In the genomic region with DNA sequence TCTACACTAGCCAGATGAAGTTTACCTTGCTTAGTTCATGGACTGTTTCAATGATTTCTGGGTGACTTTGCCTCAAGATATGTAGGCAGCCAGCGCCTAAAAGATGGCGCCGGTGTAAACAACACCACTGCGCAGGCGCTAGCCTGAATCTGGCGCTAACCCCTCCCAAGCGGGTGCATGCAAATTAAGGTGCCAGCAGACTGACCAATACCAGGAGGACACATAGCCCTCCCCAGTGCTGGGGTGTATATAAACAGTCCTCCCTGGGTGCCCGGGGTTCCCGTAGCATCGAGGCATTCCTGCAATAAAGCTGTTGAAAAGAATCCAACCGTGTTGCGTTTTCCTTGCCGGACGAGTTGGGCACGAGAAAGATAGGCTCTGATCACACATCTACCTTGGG, we compare ENCODE assay signal across 26 mouse cellular contexts.
"Had no signal": no experiment of that assay in that cellular context is flagged by ENCODE, and none has a peak within 500 bp of the region (broad histone marks: within the 10 kb centered on the region; RNA-seq: fewer than 3 reads in every experiment).

No protein-coding gene starts in this region.

- H3K36me3 ChIP-seq: embryonic facial prominence, embryonic 10.5 days; embryonic facial prominence, embryonic 12.5 days; embryonic facial prominence, embryonic 13.5 days; embryonic facial prominence, embryonic 15.5 days; forebrain, embryonic 10.5 days; forebrain, embryonic 12.5 days; forebrain, embryonic 15.5 days had no signal

- H3K27me3 ChIP-seq: embryonic facial prominence, embryonic 12.5 days; embryonic facial prominence, embryonic 13.5 days; embryonic facial prominence, embryonic 15.5 days; forebrain, embryonic 12.5 days; forebrain, embryonic 13.5 days; forebrain, embryonic 15.5 days had no signal

- DNase-seq: cerebellum, adult 2 months; cerebellum, adult 8-10 months; cerebellum, adult 9-10 months; cerebellum, adult 9-11 months; cerebellum, postnatal 10 days; cerebellum, postnatal 14 days; cerebellum, postnatal 25 days; cerebellum, postnatal 36 days; embryo, embryonic 11 days; forebrain, postnatal 0 days; gastrocnemius, adult 2 months; gastrocnemius, postnatal 10 days; gastrocnemius, postnatal 14 days; gastrocnemius, postnatal 25 days; gastrocnemius, postnatal 36 days; heart, adult 18-20 months; heart, adult 2 months had no signal

- H3K4me1 ChIP-seq: embryonic facial prominence, embryonic 10.5 days; embryonic facial prominence, embryonic 12.5 days; embryonic facial prominence, embryonic 13.5 days; embryonic facial prominence, embryonic 15.5 days; forebrain, embryonic 10.5 days; forebrain, embryonic 12.5 days; forebrain, embryonic 13.5 days; forebrain, embryonic 15.5 days had no signal

- H3K4me3 ChIP-seq: embryonic facial prominence, embryonic 10.5 days; embryonic facial prominence, embryonic 12.5 days; embryonic facial prominence, embryonic 13.5 days; embryonic facial prominence, embryonic 15.5 days; erythroblast, embryonic 14.5 days; forebrain, embryonic 10.5 days; forebrain, embryonic 12.5 days; forebrain, embryonic 13.5 days; forebrain, embryonic 15.5 days; gastrocnemius, adult 2 months; heart, adult 2 months had no signal

- H3K27ac ChIP-seq: embryonic facial prominence, embryonic 10.5 days; embryonic facial prominence, embryonic 12.5 days; embryonic facial prominence, embryonic 13.5 days; embryonic facial prominence, embryonic 15.5 days; forebrain, embryonic 10.5 days; forebrain, embryonic 12.5 days; forebrain, embryonic 13.5 days; forebrain, embryonic 15.5 days; gastrocnemius, adult 2 months; heart, adult 2 months had no signal

- H3K9me3 ChIP-seq: embryonic facial prominence, embryonic 10.5 days; embryonic facial prominence, embryonic 12.5 days; embryonic facial prominence, embryonic 13.5 days; embryonic facial prominence, embryonic 15.5 days; forebrain, embryonic 10.5 days; forebrain, embryonic 12.5 days; forebrain, embryonic 13.5 days; forebrain, embryonic 15.5 days had no signal
